Mouse (Mus musculus) small intestine, adult 2 months (tissue): ENCODE measurements at regions not wholly inside any gene's neighbourhood (a gene's known extent, or its start where the extent isn't known, plus 50 kb on each side); places are given as distances from the start of the nearest gene placed in this dataset.
"Not testable (repeated sequence)": the region's sequence is repeated elsewhere in the genome, so short reads cannot be mapped to it uniquely, and the experiment has no call there.

ENCODE experiments used
- H3K27ac ChIP-seq: fragments of 200-500 bp; 2 replicates; pipeline ENCODE4 v1.5.1; 2012; ENCODE audit warnings: low read depth, low read length, control low read depth, inconsistent platforms; ENCODE audit not compliant: insufficient read depth
- H3K27me3 ChIP-seq: fragments of 200-500 bp; 2 replicates; pipeline ENCODE4 v1.6.1; 2012; ENCODE audit warnings: mild to moderate bottlenecking, moderate library complexity, low read length, inconsistent platforms; ENCODE audit not compliant: control insufficient read depth, insufficient read depth
- H3K36me3 ChIP-seq: fragments of 200-500 bp; 2 replicates; pipeline ENCODE4 v1.6.1; 2012; ENCODE audit warnings: mild to moderate bottlenecking, low read length, control low read depth, inconsistent platforms; ENCODE audit not compliant: control insufficient read depth, insufficient read depth
- H3K4me1 ChIP-seq: fragments of 200-500 bp; 2 replicates; pipeline ENCODE4 v1.6.1; 2012; ENCODE audit warnings: low read length, inconsistent platforms, mixed read lengths; ENCODE audit not compliant: control insufficient read depth, insufficient read depth, insufficient read length
- H3K4me3 ChIP-seq: fragments of 200-500 bp; 2 replicates; pipeline ENCODE4 v1.5.1; 2012; ENCODE audit warnings: low read depth, mild to moderate bottlenecking, control low read depth, inconsistent platforms, low read length, moderate library complexity
- CTCF ChIP-seq: fragments of 200-500 bp; IDR thresholded peaks from 2 replicates; pipeline ENCODE4 v1.5.1; 2012; ENCODE audit warnings: low read depth, mild to moderate bottlenecking, control low read depth, inconsistent platforms, low read length, moderate library complexity, mixed read lengths; ENCODE audit not compliant: insufficient replicate concordance, insufficient read length; ENCODE audit errors: extremely low read depth
- POLR2A ChIP-seq: fragments of 200-500 bp; IDR thresholded peaks from 2 replicates; pipeline ENCODE4 v1.6.1; 2012; ENCODE audit warnings: low read depth, mild to moderate bottlenecking, control low read depth, inconsistent platforms, low read length, moderate library complexity
- WGBS: fragments of 180-500 bp; shearing (Covaris S2); methylation state at CpG from one replicate; pipeline ENCODE4 v1.1.7; 2018; 5-methylcytosine and 5-hydroxymethylcytosine counted together

GRCm38 (mm10) chr1:108110984-108111383, 521.2 kb downstream of the Serpinb8 start:
- Histone ChIP-seq H3K4me1 (no peaks in the 10 kb centered on the region), H3K27me3 (no peaks in the 10 kb centered on the region), H3K27ac (no peak overlapping the region), H3K36me3 (no peaks in the 10 kb centered on the region), H3K4me3 (no peak overlapping the region)
- TF ChIP-seq CTCF (no peak), POLR2A (no peak)

- Histone ChIP-seq H3K27me3 (no peaks in the 10 kb centered on the region), H3K4me3 (no peak overlapping the region), H3K4me1 (no peaks in the 10 kb centered on the region), H3K27ac (no peak overlapping the region), H3K36me3 (no peaks in the 10 kb centered on the region)
- 74% methylated on average over 4 of the region's 4 CpGs for WGBS
- TF ChIP-seq CTCF (no peak), POLR2A (no peak)
Measured at GRCm38 (mm10) chr1:108127393-108127792, 537.6 kb downstream of the Serpinb8 start.

- WGBS = 51% methylated on average over 1 of the region's 1 CpGs
- Histone ChIP-seq H3K4me3 (no peak overlapping the region), H3K27me3 (no peaks in the 10 kb centered on the region), H3K4me1 (no peaks in the 10 kb centered on the region), H3K27ac (no peak overlapping the region), H3K36me3 (no peaks in the 10 kb centered on the region)
- no peak for TF ChIP-seq POLR2A
Measured at GRCm38 (mm10) chr1:108132006-108132405, 542.2 kb downstream of the Serpinb8 start.

- H3K36me3 ChIP-seq, H3K27ac ChIP-seq, H3K4me3 ChIP-seq, H3K27me3 ChIP-seq, H3K4me1 ChIP-seq: not testable (repeated sequence)
- WGBS = 78% methylated on average over 5 of the region's 5 CpGs
Measured at GRCm38 (mm10) chr1:108135346-108135745, 545.5 kb downstream of the Serpinb8 start.

GRCm38 (mm10) chr1:108144114-108144513, 554.3 kb downstream of the Serpinb8 start:
- TF ChIP-seq CTCF = no peak
- no peak for TF ChIP-seq POLR2A
- no peaks in the 10 kb centered on the region for H3K27me3 ChIP-seq
- H3K27ac ChIP-seq = no peak overlapping the region
- no peaks in the 10 kb centered on the region for H3K36me3 ChIP-seq
- H3K4me1 ChIP-seq = no peaks in the 10 kb centered on the region
- 68% methylated on average over 1 of the region's 1 CpGs for WGBS
- no peak overlapping the region for H3K4me3 ChIP-seq

GRCm38 (mm10) chr1:108181350-108182167, 591.8 kb downstream of the Serpinb8 start:
- Histone ChIP-seq H3K36me3 (no peaks in the 10 kb centered on the region), H3K27ac (no peak overlapping the region), H3K4me3 (no peak overlapping the region), H3K4me1 (no peaks in the 10 kb centered on the region), H3K27me3 (no peaks in the 10 kb centered on the region)
- 47% methylated on average over 3 of the region's 3 CpGs for WGBS
- no peak for TF ChIP-seq CTCF
- no peak for TF ChIP-seq POLR2A

GRCm38 (mm10) chr1:108182168-108182539, 592.3 kb downstream of the Serpinb8 start:
- no peaks in the 10 kb centered on the region for H3K4me1 ChIP-seq
- no peak for TF ChIP-seq POLR2A
- TF ChIP-seq CTCF = no peak

More at GRCm38 (mm10) chr1:108182168-108182539, 592.3 kb downstream of the Serpinb8 start:
- Histone ChIP-seq H3K27me3 (no peaks in the 10 kb centered on the region), H3K36me3 (no peaks in the 10 kb centered on the region), H3K4me3 (no peak overlapping the region), H3K27ac (no peak overlapping the region)
- 53% methylated on average over 4 of the region's 4 CpGs for WGBS
